Comparison of ENCODE assay signal across 8 mouse cellular contexts in genomic region chr11:117390001-117390402, GRCm38 (mm10).
DNase-seq lines count a peak whose midpoint lies in the region; ATAC-seq and TF ChIP-seq lines count a peak whose summit lies in the region.

No protein-coding gene starts in this region.

- no peaks in the 10 kb centered on the region for H3K27me3 ChIP-seq in testis, adult 2 months (ENCODE audit: control insufficient read depth, insufficient read depth, low read length)

- TF ChIP-seq POLR2A in testis, adult 2 months (IDR thresholded peaks at IDR 0.05; ENCODE audit: control insufficient read depth, low read depth, low read length): 0 out of 2 replicates have a peak, but pooled peaks have one; percentile 6

- no peak overlapping the region for H3K27ac ChIP-seq in gastrocnemius, adult 2 months
- H3K27ac ChIP-seq in testis, adult 2 months (ENCODE audit: control insufficient read depth, insufficient read depth, low read depth, low read length): no peak overlapping the region

- H3K36me3 ChIP-seq in testis, adult 2 months (ENCODE audit: control insufficient read depth, insufficient read depth, low read length): no peaks in the 10 kb centered on the region

- H3K4me3 ChIP-seq in gastrocnemius, adult 2 months: no peak overlapping the region
- H3K4me3 ChIP-seq in testis, adult 2 months (ENCODE audit: control insufficient read depth, low read depth, low read length): no peak overlapping the region

- DNase-seq in urinary bladder, postnatal 25 days (ENCODE audit: low spot score): peak; percentile 35
- no peak for DNase-seq in urinary bladder, postnatal 10 days (ENCODE audit: low spot score)
- peak; percentile 37 to 72 for DNase-seq in adrenal gland, postnatal 4 days (ENCODE audit: low spot score in 2 of 2)
- peak; percentile 73 for DNase-seq in gastrocnemius, adult 2 months
- peak; percentile 61 for DNase-seq in kidney, adult 18-20 months
- peak; percentile 63 for DNase-seq in lung, postnatal 10 days

- ATAC-seq in activated CD4-positive, CD25-positive, alpha-beta regulatory T cell, adult 4 months: no peak

- intact Hi-C loops in gastrocnemius, adult 2 months (cut with DNase I): no loop called here

- peaks cover 16% of the 10 kb centered on the region for H3K4me1 ChIP-seq in testis, adult 2 months (ENCODE audit: control insufficient read depth, insufficient read depth, low read length)

- peak; percentile 93; the same call in 1 of the 2 replicates for TF ChIP-seq CTCF in gastrocnemius, adult 2 months (IDR thresholded peaks at IDR 0.05)
- peak; percentile 98 for TF ChIP-seq CTCF in testis, adult 2 months (IDR thresholded peaks at IDR 0.05; ENCODE audit: control insufficient read depth, insufficient read depth, insufficient replicate concordance, low read depth, low read length)
